Mouse (Mus musculus) heart, embryonic 10.5 days (tissue): ENCODE data around the gene Apba1. TPM values are rescaled to one million over a fixed set of nuclear protein-coding genes. Genes with fewer than 3 reads are reported as not detected.

Experiments used
- DNase-seq: peaks from one replicate; pipeline ENCODE4 v3.0.0-alpha.2; 2017; ENCODE audit warnings: low spot score
- H3K27ac ChIP-seq: fragments of 300-500 bp; sonication (generic); 2 replicates; pipeline ENCODE4 v1.5.1; 2016; ENCODE audit warnings: mild to moderate bottlenecking
- H3K27me3 ChIP-seq: fragments of 300-500 bp; sonication (generic); 2 replicates; pipeline ENCODE4 v1.6.1; 2016; ENCODE audit warnings: mild to moderate bottlenecking; ENCODE audit not compliant: poor library complexity, insufficient read depth, severe bottlenecking
- H3K36me3 ChIP-seq: fragments of 300-500 bp; sonication (generic); 2 replicates; pipeline ENCODE4 v1.6.1; 2016; ENCODE audit warnings: mild to moderate bottlenecking, moderate library complexity
- H3K4me1 ChIP-seq: fragments of 300-500 bp; sonication (generic); 2 replicates; pipeline ENCODE4 v1.6.1; 2016; ENCODE audit warnings: mild to moderate bottlenecking
- H3K4me3 ChIP-seq: fragments of 300-500 bp; sonication (generic); 2 replicates; pipeline ENCODE4 v1.5.1; 2016; ENCODE audit warnings: mild to moderate bottlenecking, moderate library complexity
- H3K9me3 ChIP-seq: fragments of 300-500 bp; sonication (generic); 2 replicates; pipeline ENCODE4 v1.6.1; 2016; ENCODE audit warnings: mild to moderate bottlenecking, moderate library complexity
- WGBS: fragments of 180-500 bp; shearing (Covaris S2); methylation state at CpG from one replicate; pipeline ENCODE4 v1.1.7; 2016; 5-methylcytosine and 5-hydroxymethylcytosine counted together
- polyA plus RNA-seq: library from polyadenylated mRNA; unstranded; fragments of >200 nt; fragmentation: Nextera tagmentation; extraction: Ambion mirVana; gene quantifications from 2 replicates; pipeline ENCODE4 v1.2.1, GENCODE M21; 2016

The Apba1 gene
- polyA plus RNA-seq, 1 experiment from 2014 or later: 0.28 TPM

DNA sequence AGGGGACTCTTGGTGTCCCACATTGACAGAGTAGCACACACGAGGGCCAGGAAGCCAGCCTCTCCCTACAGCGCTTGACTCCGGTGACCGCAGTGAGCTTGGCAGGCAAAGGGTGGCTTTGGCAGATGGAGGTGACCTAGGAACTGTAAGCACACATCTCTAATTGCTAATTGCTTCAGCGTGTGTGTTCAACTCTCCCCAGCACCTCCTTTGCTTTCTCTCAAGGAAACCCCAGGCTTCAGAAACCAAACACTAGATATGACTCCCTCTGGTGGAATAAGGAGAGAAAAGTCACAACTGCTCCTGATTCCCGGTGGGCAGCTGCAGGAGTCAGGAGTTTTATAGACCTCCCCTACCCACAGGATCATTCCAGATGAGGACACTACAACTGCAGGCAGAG, 200.2 kb downstream of the Apba1 start:
- DNase-seq: no peak
- H3K4me3 ChIP-seq: no peak overlapping the region
- H3K9me3 ChIP-seq: no peaks in the 10 kb centered on the region
- 0 out of 2 replicates have a peak, but pooled peaks cover 7% of the 10 kb centered on the region for H3K27me3 ChIP-seq
- H3K4me1 ChIP-seq: peaks cover 41% of the 10 kb centered on the region
- no peak overlapping the region; the same call in 1 of the 2 replicates for H3K27ac ChIP-seq
- WGBS: 44% methylated on average over 6 of the region's 6 CpGs
- H3K36me3 ChIP-seq: no peaks in the 10 kb centered on the region

DNA sequence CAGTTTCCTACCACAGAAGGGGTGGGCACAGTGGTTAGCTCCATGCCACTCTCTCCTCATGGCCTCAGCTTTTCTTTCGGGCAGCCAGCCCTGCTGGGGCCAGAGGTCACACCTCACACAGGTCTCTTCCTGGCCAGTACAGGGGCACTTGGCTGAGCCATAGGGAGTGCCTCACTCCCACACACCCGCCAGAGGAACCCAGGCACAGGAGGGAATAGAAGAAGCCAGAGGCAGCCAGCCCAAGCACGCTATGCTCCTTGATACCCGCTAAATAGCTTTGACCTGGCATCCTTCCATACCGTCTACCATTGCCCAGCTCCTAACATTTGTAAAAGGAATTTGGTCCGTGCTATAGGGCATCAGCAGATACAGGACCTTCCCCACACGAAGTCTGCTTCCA, 201.2 kb downstream of the Apba1 start:
- peak overlapping the region; percentile 24; the same call in 1 of the 2 replicates for H3K27ac ChIP-seq
- H3K9me3 ChIP-seq: no peaks in the 10 kb centered on the region
- whole genome bisulfite sequencing: 64% methylated on average over 7 of the region's 7 CpGs
- 0 out of 2 replicates have a peak, but pooled peaks cover 7% of the 10 kb centered on the region for H3K27me3 ChIP-seq
- no peak for DNase-seq
- no peaks in the 10 kb centered on the region for H3K36me3 ChIP-seq
- H3K4me3 ChIP-seq: no peak overlapping the region
- H3K4me1 ChIP-seq: peaks cover 50% of the 10 kb centered on the region

DNA sequence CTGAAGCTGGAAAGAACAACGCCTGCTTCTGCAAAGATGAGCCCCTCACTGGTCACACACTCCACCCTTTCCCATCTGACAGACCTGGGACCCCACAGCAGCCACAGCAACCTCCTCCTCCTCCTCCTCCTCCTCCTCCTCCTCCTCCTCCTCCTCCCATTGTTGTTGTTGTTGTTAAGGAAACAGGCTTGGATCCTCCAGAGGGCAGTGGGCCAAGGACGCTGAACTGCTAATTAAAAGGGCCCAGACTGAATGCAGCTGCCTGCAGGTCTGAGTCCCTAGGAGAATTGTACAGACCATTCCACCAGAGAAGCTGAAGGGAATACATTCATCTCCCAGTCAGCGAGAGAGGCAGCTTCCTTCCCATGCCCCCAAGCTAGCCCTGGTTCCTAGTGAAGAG, 201.6 kb downstream of the Apba1 start:
- 51% methylated on average over 3 of the region's 3 CpGs for WGBS
- Histone ChIP-seq H3K9me3 (no peaks in the 10 kb centered on the region), H3K36me3 (no peaks in the 10 kb centered on the region), H3K4me1 (peaks cover 51% of the 10 kb centered on the region), H3K27ac (peak overlapping the region; percentile 24; the same call in 1 of the 2 replicates), H3K4me3 (no peak overlapping the region), H3K27me3 (0 out of 2 replicates have a peak, but pooled peaks cover 7% of the 10 kb centered on the region)
- no peak for DNase-seq

DNA sequence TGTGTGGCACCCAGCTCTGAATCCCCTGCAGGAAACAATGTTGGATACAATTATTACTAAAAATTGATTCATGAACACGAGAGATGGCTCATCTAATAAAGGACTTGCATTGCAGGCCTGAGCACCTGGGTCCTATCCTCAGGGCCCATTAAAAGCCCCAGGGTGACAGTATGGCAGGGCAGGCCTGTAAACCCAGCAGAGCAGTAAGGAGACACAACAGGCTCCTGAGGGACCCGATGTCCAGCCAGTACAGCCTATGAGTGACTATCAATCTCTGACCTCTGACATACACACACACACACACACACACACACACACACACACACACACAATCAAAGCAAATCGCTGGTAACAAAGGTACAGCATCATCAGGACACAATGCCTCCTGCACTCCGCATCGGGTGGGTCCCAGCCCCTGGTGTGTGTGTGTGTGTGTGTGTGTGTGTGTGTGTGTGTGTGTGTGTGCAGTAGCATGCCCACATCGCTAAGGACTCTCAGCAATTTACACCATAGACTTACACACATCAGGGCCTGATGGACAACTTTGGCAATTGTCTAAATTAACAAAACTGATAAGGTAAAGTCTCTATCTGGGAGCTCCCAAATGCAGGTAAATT, 202.3 kb downstream of the Apba1 start:
- Histone ChIP-seq H3K36me3 (no peaks in the 10 kb centered on the region), H3K27me3 (0 out of 2 replicates have a peak, but pooled peaks cover 7% of the 10 kb centered on the region), H3K27ac (no peak overlapping the region), H3K4me1 (peaks cover 46% of the 10 kb centered on the region), H3K4me3 (no peak overlapping the region), H3K9me3 (no peaks in the 10 kb centered on the region)
- WGBS: 81% methylated on average over 6 of the region's 6 CpGs
- DNase-seq: no peak

DNA sequence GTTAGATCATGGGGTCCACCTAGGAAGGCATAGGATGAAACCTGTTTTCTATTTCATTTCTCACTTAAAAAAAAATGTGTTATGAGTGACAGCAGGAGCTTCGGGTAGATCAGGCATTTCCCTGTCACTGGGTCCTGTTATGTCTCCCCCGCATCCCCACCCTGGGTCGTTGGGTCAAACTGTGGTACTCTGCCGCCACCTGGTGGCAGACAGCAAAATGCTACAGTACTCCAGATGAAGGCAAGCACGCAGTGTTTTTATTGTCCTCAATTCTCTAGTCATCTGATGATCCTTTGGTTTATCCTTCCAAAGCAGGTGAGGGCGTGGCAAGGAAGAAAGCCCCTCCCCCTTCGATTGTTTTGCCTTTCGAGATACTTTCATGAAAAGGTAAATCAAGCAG, 202.8 kb downstream of the Apba1 start:
- Histone ChIP-seq H3K27ac (no peak overlapping the region), H3K27me3 (0 out of 2 replicates have a peak, but pooled peaks cover 7% of the 10 kb centered on the region), H3K4me3 (no peak overlapping the region), H3K4me1 (peaks cover 40% of the 10 kb centered on the region), H3K9me3 (no peaks in the 10 kb centered on the region), H3K36me3 (no peaks in the 10 kb centered on the region)
- WGBS: 2% methylated on average over 8 of the region's 8 CpGs
- no peak for DNase-seq

DNA sequence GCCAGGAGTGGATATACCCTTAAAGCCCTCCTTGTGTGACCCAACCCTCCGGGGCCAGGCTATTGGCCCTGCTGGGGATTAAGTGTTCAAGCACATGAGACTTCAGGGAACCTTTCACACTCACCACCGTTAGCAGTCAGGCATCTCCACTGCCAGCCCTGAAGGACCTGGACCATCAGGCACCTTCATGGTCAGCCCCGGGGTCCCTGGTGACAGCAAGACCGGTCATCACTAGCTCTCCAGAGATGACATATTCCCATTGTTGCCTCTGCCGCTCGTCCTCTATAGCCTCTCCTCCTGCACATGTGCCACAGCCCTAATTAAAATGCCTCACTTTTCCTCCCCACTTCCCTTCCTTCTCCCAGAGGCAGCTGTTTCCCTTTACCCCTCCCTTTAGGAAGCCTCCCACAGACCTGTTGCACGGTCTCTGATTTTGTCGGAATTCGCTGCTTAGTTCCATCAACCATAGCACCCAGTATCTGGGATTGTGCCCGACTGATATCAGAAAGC, 205.8 kb downstream of the Apba1 start:
- 0 out of 2 replicates have a peak, but pooled peaks cover 7% of the 10 kb centered on the region for H3K27me3 ChIP-seq
- H3K27ac ChIP-seq: peak overlapping the region; percentile 53; the same call in 1 of the 2 replicates
- peaks cover 43% of the 10 kb centered on the region for H3K4me1 ChIP-seq
- 0 out of 2 replicates have a peak, but pooled peaks cover 2% of the 10 kb centered on the region for H3K36me3 ChIP-seq
- no peaks in the 10 kb centered on the region for H3K9me3 ChIP-seq
- WGBS: 54% methylated on average over 10 of the region's 10 CpGs
- H3K4me3 ChIP-seq: no peak overlapping the region
- DNase-seq: no peak

DNA sequence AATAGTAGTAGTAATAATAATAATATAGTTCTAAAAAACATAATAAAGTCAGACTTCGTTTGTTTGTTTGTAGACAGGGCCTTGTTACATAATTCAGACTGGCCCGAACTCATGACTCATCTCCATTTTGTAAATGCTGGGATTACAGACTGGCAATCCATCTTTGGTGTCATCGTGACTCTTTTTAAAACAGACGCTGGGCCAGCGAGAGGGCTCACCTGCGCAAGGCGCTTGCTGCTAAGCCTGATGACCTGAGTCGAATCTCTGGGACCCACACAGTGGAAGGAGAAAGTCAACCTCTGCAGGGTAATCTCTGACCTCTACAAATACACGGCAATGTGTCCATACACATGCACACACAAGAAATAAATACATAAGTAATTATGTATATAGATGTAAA, 207.7 kb downstream of the Apba1 start:
- Histone ChIP-seq H3K9me3 (no peaks in the 10 kb centered on the region), H3K4me3 (no peak overlapping the region), H3K27me3 (no peaks in the 10 kb centered on the region), H3K4me1 (peaks cover 31% of the 10 kb centered on the region), H3K36me3 (0 out of 2 replicates have a peak, but pooled peaks cover 2% of the 10 kb centered on the region), H3K27ac (no peak overlapping the region)
- DNase-seq: no peak
- 90% methylated on average over 9 of the region's 9 CpGs for WGBS

DNA sequence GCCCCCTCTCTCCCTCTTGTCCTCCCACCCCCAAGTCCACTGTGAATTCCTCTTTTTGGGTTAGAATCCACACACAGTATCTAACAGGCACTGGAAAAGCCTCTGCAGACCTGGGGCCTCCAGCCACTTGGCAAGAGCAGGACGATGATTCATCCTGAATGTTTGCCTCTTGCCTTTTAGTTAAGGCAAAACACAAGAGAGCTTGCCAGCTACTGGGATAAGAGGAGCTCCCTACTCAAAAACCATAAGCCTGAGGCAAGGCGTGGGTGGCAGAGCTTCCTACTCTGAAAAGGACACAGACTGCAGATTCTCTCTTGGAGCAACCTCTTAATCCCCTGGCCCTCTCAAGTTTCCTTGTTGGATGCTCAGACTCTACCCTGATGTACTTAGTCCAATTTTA, 208.5 kb downstream of the Apba1 start:
- no peak overlapping the region for H3K4me3 ChIP-seq
- no peaks in the 10 kb centered on the region for H3K9me3 ChIP-seq
- 41% methylated on average over 2 of the region's 2 CpGs for WGBS
- H3K36me3 ChIP-seq: 0 out of 2 replicates have a peak, but pooled peaks cover 2% of the 10 kb centered on the region
- H3K4me1 ChIP-seq: peaks cover 36% of the 10 kb centered on the region
- no peak overlapping the region for H3K27ac ChIP-seq
- no peaks in the 10 kb centered on the region for H3K27me3 ChIP-seq
- DNase-seq: no peak

DNA sequence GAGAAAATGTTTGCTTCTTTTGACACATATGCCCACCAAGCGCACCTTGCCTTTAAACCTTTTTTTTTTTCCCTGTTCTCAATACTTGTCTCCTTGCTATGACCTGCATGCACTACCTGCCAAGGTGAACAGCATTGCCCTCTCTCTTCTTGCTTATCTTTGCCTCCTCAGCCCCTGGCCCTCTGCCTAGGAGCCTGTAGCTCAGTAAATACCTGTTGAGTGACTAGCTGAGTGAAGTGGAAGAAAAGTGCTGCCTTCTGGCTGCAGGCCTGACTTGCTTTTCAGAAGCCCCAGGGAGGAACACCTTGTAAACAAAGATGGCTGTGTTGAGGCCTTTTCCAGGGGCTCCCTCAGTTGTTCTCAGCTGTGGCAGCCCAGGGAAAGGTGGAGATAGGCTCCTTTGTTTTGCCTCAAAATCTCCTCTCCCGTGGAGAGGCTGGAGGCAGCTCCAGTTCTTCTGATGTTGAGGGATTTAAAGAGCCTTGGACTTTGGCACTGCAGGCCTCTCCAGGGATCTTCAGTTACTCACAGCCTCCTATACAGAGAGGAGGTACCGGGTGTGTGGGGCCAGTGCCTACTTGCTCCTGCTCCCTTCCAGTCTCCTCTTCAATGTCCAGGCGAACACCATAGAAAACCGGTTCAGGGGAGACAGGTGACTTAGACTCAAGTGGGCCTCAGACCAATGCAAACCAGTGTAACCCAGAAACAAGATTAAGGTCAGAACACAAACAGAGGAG, 209.6 kb downstream of the Apba1 start:
- Histone ChIP-seq H3K36me3 (0 out of 2 replicates have a peak, but pooled peaks cover 2% of the 10 kb centered on the region), H3K27ac (peak overlapping the region; percentile 66), H3K4me1 (peaks cover 46% of the 10 kb centered on the region), H3K9me3 (no peaks in the 10 kb centered on the region), H3K27me3 (no peaks in the 10 kb centered on the region), H3K4me3 (no peak overlapping the region)
- no peak for DNase-seq
- 54% methylated on average over 5 of the region's 5 CpGs for WGBS

DNA sequence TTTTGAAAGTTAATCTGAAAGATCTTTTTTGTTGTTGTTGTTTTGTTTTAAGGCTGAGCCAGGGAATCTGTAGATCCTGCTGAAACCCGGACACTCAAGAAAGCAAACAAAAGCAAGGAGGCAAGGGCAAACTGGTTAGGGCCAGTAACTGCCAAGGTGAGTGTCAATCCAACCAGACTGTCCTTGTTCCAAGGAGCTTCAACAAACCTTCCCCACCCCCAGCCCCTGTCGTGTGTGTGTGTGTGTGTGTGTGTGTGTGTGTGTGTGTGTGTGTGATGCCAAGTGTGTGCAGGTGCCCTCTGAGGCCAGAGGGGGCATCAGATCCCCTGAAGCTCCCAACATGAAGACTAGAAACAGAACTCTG, 210.2 kb downstream of the Apba1 start:
- H3K4me1 ChIP-seq: peaks cover 52% of the 10 kb centered on the region
- DNase-seq: peak; percentile 41
- H3K9me3 ChIP-seq: no peaks in the 10 kb centered on the region
- no peaks in the 10 kb centered on the region for H3K27me3 ChIP-seq
- WGBS: 81% methylated on average over 2 of the region's 2 CpGs
- H3K27ac ChIP-seq: peak overlapping the region; percentile 66; the same call in 1 of the 2 replicates
- H3K36me3 ChIP-seq: 0 out of 2 replicates have a peak, but pooled peaks cover 2% of the 10 kb centered on the region
- H3K4me3 ChIP-seq: no peak overlapping the region

DNA sequence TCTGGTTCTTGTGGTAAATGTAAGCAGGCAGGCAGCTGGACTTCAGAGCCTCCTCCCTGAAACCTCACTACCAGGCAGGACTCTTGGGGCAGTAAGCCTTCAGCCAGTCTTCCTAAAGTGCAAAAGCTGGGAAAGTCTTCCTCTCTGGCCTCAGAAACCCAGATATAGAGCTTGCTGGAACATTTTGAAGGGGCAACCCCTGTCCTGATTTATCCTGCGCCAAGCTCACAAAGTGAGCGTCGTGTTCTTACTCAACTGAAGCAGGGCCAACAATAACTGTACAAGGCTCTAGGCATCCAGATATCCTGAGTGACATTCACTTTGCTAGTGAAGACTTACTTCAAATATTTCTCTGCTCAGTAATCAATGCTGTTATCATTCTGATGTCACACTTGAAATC, 211.7 kb downstream of the Apba1 start:
- no peaks in the 10 kb centered on the region for H3K27me3 ChIP-seq
- H3K4me3 ChIP-seq: no peak overlapping the region
- no peaks in the 10 kb centered on the region for H3K9me3 ChIP-seq
- peak; percentile 45 for DNase-seq
- 91% methylated on average over 3 of the region's 3 CpGs for WGBS
- H3K27ac ChIP-seq: 0 out of 2 replicates have a peak overlapping the region, but pooled peaks have one; percentile 8
- peaks cover 11% of the 10 kb centered on the region for H3K36me3 ChIP-seq
- peaks cover 43% of the 10 kb centered on the region for H3K4me1 ChIP-seq

DNA sequence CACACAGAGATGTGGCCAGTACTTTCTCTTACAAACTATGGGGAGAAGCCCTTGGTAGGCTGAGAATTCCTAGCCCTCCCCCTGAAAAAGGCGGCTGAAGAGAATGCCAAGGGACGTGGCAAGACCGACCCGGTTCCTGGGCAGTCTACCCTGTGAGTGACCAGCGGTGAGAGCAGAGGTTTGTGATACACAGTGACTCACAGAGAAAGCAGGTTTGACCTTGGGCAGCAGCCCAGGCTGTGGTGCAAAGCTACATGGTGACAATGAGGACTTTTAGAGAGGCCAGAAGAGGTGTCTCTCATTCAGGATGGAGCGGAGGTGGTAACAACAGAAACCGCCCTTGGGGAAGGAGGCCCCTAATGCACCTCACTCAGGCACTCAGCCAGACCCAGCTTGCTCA, 212.7 kb downstream of the Apba1 start:
- WGBS: 81% methylated on average over 7 of the region's 7 CpGs
- Histone ChIP-seq H3K9me3 (no peaks in the 10 kb centered on the region), H3K27me3 (no peaks in the 10 kb centered on the region), H3K27ac (peak overlapping the region; percentile 32; the same call in 1 of the 2 replicates), H3K36me3 (peaks cover 20% of the 10 kb centered on the region), H3K4me3 (no peak overlapping the region), H3K4me1 (peaks cover 43% of the 10 kb centered on the region)
- peak; percentile 71 for DNase-seq
